Mouse (Mus musculus) kidney, postnatal 4 days (tissue): ENCODE results near the gene Btbd16.

Source experiments
- DNase-seq, 2 experiments: peaks; one replicate each; pipeline ENCODE4 v3.0.0; 2021; ENCODE audit warnings: mixed read lengths in 2 of 2

Btbd16 gene

DNA sequence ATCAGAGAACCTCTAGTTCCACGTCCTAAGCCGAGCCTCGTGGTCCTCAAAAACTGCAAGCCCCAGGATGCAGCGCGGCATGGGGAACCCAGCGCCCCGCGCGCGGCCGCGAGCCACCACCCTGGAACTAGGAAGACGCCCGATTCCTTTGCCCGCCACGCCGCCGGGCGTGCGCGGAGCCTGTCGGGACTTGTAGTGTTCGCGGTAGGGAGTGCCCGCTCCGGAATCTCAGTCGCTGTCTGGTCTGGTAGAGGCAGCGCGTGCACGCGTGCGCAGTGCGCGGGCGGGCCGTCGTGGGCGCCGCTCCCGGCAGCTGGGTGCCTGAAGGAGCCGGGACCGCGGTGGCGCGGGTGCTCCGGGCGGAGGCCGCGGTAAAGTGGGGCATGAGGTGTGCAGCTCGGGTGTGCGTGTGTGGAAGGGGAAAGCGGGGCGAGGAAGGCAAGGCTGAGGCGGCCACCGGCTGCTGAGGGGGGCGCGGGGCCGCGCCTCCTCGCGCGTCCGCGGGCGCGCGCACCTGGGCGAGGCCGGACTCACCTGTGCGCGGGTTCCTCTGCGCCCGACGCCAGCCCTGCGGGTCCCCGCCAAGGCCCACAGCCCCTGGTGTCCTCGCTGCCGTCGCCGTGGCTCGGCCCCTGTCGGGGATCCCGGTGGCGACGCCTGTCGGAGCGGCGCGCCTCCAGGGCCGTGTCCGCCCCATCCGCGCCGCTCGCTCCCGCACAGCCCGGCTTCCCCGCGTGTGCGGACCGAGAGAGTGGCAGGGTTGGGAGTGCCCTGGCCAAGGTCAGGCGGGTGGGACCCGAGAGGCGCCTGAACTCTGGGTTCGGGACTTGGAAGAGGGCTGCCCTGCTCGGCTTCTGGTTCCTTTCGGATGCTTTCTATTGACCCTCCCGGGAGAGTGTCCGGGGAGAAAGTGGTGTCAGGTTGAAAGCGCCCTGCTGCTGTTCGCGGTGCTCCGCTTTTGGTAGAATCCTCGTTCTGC lies 92.0 kb downstream of the Btbd16 start, which contains the start of gene Plekha1:
Gene Plekha1 (plus strand): TSS at position 144 of the 979 bp plus-strand sequence.
- peak; percentile 95 to 97 for DNase-seq

DNA sequence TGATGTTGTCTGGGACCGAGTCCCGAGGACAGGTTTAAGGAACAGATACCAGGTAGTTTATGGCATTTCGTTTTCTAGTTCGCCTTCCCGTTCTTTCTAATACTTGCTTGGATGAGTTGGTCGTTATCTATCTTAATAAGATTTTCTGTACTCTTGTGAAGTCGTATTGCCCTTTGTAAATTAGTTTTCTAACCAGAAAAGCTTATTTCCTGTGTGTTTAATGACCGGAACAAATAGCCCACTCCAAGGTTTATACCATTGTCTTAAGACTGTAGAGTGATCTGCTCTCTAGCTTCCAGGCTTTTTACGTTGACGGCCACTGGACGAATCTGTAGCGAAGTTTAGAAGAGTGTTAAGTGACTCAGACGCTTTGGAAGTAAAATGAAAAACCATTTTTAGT lies 92.8 kb downstream of the Btbd16 start:
- no peak for DNase-seq

DNA sequence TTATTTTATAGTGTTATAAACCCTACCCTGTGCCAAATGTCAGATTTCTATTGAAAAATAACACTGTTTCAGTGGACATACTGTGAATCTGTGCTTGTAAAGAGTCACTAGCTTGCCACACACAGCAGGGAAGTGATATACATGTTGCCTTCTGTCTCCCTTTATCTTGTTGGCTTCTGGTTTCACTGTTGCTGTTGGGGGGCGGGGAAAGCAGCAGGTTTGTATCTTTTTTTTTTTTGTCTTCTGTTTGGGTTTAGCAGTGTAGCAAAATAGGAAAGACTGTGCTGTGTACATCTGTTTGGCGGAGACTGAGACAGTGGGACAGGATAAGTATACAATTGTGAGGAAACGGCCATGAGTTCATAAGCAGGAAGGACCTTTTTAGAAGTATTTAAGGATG lies 93.4 kb downstream of the Btbd16 start:
- peak in 1 of 2 experiments; percentile 10 for DNase-seq
